Mouse (Mus musculus) 3T3-L1 (cell line): Measurements from ENCODE around the gene Dnpep.

Experiments
- DNase-seq: peaks from one replicate; pipeline ENCODE4 v3.0.0-alpha.2; 2015; ENCODE audit warnings: low read depth, low spot score

Dnpep gene

DNA sequence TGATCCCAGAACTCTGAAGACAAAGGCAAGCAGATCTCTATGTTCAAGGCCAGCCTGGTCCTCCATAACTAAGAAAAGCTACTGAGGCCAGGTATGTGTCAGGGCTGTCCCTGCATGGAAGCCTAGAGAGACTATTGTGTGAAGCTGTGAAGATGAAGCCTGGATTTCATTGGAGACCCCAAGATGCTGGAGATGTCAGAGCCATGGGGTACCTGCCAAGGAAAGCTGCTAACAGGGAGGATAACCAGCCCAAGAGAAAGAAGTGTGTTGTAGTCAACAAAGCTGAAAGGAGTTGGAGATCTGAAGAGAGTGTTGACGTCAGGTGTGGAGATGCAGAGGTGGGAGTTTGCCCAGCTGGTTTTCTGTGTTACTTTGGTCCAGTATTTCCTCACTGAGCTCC lies 13.5 kb upstream of the Dnpep start:
- DNase-seq, result no peak

GRCm38 (mm10) chr1:75327461-75327860 lies 9.7 kb upstream of the Dnpep start:
- DNase-seq, result no peak

DNA sequence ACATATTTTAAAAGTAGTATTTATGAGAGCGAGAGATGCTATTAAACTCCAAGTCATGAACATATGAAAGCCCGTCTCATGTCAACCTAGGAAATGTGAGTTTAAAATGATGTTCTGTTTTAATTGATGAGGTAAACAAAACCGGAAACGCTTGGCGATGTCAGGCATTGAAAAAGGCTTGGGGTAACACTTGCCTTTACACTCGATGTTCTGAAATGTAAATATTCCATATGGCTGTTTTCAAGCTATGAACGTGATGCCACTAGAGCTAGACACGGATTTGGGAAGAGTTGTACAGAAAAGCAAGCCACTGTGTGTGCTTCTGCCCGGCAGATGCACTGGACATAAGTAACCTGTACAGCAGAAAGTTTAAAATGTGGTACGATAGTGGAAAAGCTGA lies 1.4 kb upstream of the Dnpep start:
- no peak for DNase-seq

DNA sequence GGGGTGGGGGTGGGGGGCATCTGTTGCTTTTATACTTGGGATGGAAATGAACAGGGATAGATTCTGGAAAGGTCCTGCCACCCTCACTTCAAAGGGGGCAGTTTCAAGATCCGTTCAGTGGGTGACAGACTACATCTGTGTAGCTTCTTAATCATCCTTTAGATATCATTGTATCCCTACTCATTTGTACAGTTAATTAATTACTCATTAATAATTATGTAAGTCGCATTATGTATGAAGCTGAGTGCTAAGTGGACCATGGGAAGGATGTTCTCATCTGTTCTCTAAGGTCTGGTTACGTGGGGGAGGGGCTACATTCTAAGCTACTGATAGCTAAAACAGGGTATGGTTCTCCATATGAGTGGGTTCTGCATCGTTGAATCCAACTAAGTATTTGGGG lies 946 bp upstream of the Dnpep start:
- no peak for DNase-seq

GRCm38 (mm10) chr1:75318301-75318700 lies 511 bp upstream of the Dnpep start:
- no peak for DNase-seq

DNA sequence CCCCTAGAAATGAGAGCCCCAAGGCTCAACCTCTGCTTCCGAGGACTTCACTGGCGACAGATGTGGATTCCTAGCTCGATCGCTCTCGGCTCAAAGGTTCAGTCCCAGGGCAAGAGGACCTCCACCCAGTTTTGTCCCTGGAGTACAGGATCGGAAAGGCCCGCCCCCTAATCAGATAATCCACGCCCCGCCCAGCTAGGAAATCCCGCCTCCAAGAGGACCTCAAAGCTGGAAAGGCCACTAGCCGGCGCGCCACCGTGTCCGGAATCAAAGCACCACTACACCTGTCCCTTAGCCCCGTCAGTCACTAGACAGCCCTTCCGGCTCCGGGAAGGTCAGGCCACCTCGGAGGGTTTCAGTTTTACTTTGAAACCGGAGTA lies 939 bp downstream of the Dnpep start:
- peak; percentile 85 for DNase-seq

DNA sequence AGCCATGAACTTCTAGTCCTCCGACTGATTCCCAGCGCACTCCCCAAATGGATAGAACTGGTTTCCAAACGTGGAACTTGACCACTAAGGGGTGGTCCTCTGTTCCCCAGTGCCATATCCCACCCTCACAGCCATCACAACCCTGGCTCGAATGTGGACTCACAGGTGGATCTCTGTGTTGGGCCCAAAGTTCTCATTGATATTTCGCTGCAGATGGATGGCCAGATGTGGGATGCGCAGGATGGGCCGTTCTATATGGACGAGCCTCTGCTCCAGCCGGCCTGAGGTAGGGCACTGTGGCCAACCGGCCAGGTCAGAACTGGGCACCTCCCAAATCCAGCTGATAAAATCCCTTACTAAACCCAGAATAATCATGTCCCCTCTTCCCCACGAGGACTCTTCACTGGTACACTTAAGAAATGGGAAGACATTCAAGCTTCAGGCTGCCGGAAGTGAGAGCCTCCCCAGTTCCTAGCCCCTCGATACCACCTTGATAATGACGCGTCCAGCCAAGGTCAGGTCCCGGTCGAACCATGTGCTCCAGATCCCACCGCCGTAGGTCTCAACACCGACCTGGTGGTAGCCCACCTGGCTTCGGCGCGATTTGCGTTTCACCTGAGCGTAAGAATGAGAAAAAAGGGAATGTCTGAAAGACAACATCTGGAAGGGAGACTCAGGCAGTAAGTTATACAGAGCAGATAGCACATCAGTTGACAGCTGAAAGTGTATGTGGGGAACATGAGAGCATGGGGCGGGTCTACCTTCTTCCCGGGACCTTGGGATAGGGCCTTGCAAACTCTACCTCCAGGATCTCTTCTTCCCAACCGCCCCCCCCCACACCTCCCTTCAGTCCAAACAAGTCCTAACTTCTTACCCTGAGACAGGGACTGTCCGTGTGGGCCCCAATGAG lies 2.1 kb downstream of the Dnpep start:
- no peak for DNase-seq

DNA sequence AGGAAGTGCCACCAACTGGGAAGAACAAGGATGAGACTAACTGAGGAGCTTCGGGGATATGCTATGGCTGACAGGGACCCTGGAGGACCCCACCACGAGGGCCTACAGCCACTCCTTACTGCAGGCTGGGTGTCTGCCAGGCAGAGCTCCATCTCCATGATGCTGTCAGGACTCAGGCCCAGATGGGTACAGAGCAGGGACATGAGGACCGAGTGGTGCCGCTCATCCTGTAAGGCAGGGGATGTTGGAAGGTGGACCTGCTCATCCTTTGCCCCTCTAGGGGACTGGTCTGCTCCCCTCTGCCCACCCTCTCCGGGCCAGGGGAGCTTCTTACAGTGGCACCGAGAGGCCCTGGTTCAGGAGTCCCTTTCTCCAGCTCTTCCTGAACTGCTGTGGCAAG lies 2.8 kb downstream of the Dnpep start:
- no peak for DNase-seq

- DNase-seq, result no peak
These were observed 6.1 kb downstream of the Dnpep start for GRCm38 (mm10) chr1:75311694-75312093.

- DNase-seq, result no peak
These were observed 13.1 kb downstream of the Dnpep start for GRCm38 (mm10) chr1:75304662-75305061.

DNA sequence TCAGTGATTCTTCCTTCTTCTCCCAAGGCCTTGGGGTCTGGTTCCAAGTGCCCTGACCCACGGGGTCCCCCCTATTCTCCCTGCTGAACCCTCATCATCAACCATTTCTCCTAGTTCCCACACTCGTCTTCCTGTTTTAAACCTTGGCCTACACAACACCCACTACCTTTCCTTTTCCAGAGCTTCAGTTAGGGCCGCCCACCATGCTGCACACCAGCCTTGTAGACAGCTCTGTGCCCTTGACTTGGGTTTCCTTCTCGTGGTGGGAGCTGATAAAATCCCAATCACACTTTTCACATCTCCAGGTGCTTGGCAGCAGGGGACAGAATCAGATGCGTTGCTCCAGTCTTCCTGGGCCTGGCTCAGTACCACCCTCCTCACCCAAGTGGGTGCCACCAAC lies 23.5 kb downstream of the Dnpep start:
- DNase-seq, result no peak

- no peak for DNase-seq
These were observed 24.5 kb downstream of the Dnpep start for GRCm38 (mm10) chr1:75293331-75293701.

GRCm38 (mm10) chr1:75292476-75293330 lies 25.1 kb downstream of the Dnpep start:
- peak; percentile 83 for DNase-seq

- no peak for DNase-seq
These were observed 26.5 kb downstream of the Dnpep start for GRCm38 (mm10) chr1:75291321-75291720.

DNA sequence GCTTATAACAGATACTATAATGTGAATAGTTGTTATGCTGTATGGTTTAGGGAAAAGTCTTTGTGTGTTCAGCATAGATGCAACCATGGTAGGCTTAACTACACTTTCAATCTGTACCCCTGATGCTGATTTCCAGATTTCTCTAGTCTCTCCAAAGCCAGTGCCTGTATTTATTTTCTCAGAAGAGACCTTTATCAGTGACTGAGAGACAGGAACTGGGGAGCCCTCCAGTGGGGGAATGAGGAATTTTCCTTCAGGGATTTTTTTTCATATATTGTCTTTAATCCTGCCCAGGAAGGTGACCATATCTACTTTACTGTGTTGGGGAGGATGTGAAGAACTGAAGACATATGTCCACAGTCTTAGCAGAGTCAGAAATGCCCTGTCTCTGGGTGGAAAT lies 27.2 kb downstream of the Dnpep start:
- peak; percentile 81 for DNase-seq

GRCm38 (mm10) chr1:75289888-75290431 lies 27.8 kb downstream of the Dnpep start:
- no peak for DNase-seq

GRCm38 (mm10) chr1:75289376-75289775 lies 28.4 kb downstream of the Dnpep start:
- DNase-seq, result no peak

DNA sequence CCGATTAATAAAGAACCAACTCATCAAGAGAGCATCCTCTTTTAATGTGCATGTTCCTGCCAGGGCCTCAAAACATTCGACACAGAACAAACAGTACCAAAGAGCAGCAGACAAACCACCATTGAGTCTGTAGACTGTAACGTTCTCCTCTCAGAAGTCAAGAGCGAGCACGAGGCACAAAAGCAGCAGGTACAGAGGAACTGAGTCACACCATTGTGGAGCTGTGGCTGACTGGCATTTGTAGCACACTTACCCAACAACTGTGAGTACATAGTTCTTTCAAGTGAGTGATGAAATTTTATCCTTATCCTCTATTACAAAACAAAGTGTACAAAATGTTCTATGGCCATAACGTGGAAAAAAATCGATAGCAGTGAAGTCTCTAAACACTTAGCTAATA lies 32.9 kb downstream of the Dnpep start:
- DNase-seq, result no peak

- DNase-seq, result no peak
These were observed 34.8 kb downstream of the Dnpep start for GRCm38 (mm10) chr1:75283017-75283416.

DNA sequence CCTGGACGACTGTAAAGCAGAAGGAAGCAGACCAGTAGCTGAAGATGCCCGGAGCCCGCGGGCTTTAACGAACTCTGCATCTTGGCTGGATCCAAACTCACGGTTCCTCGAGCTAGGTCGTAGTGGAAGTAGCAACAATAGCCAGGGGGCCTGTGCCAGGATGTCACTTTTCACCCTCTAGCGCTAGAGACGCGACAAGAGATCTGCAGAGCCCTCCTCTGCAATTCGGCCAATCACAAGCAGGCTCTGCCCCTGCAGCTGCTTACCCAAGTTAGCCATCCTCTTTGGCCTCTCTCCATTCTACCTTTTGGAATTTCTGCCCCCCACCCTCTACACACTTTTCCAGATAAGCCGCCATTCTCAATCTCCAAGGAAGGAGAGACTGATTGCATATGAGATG lies 39.6 kb downstream of the Dnpep start, which contains the start of gene Resp18:
Resp18 (minus strand) TSS at position 188 of the 400 bp plus-strand sequence.
- no peak for DNase-seq

DNA sequence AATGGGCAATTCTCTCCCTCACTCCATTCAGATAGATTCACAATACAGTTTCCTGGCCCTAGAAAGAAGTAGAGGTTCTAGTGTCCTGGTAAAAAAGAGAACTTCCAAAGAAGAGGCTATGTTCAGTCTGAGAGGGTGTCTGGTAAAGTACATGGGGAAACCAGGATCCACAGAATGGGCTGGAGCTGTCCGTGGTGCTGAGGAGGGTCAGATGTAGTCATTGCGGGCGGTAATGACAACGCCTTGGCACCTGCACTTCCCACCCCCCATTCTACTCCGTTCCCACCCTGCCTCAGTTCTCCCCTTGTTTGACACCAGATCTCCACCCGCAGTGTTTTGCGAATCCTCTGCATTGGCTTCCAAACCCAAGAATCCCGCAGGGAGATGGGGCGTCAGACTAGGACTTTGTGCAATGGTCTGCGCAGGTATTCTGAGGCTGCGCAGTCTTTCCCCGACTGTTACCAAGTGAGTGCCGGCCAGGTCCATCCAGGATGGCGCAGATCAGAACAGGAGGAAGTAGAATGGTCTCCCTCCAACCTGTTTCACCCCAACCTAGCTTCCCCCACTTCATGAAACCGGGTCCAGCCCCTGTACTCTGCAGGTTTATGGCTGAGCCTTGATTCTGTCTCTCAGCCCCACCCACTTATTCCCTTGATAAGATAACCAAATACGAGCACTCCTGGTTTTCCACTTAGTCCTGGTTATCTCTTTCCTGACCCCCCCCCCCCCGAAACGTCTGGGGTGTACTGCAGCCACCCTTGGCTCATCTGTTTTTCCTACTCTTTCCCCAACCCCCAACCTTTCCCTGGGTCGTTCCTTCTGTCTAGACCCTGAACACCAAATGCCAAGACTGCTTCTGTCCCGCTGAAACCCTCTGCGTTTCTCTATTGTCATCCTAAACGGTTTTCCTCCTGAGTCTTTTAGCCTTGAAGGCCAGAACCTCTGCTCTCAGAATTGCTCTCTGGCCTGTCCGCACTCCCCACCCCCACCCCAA lies 40.3 kb downstream of the Dnpep start:
- peak; percentile 74 for DNase-seq
